Mouse (Mus musculus) liver (tissue): ENCODE data around the gene Rarg.
"Not testable (repeated sequence)": the region's sequence is repeated elsewhere in the genome, so short reads cannot be mapped to it uniquely, and the experiment has no call there.

ENCODE experiments used
- DNase-seq: peaks from one replicate; pipeline ENCODE4 v3.0.0-alpha.2; 2020; ENCODE audit warnings: mixed read lengths

Rarg gene

DNA sequence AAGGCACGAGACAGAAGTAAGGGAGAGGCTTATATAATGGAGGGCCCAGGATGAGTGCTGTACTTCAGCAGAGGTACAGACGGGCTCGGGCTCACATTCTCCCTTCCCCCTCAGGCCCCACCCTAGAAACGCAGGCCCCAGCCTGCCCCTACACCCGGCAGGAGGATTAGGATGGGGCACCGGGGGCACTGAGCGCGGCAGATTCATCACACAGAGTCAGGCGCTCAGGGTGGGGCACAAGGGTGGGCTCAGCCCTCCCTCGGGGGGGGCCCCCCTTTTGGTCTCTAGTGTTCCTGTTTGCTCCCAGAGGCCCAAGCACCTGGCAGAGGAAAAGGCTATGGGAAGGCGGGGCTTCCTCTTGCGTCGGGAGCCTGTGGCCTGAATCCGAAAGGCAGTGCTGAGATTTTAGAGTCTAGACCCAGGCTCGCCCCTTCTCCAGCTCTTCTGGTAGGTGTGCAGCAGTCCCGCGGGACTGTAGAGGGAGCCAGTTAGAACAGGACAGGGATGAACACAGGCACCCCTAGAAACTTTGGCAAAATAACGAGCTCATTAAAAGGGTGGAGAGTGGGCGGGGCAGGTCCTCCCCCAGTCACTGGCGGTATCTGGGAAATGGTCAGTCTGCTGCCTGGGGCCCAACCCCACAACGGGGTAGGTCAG lies 21.8 kb downstream of the Rarg start:
- DNase-seq, result no peak

- DNase-seq, result no peak
Observed at GRCm38 (mm10) chr15:102233896-102234295, 23.4 kb downstream of the Rarg start.

- DNase-seq, result no peak
Observed at GRCm38 (mm10) chr15:102232764-102233163, 24.6 kb downstream of the Rarg start.

- DNase-seq, result peak; percentile 82
Observed at GRCm38 (mm10) chr15:102231748-102232147, 25.6 kb downstream of the Rarg start, which contains the start of gene Itgb7. Gene Itgb7, minus strand, starts transcription at chr15:102231944.

GRCm38 (mm10) chr15:102230408-102231321 lies 26.7 kb downstream of the Rarg start:
- no peak for DNase-seq

DNA sequence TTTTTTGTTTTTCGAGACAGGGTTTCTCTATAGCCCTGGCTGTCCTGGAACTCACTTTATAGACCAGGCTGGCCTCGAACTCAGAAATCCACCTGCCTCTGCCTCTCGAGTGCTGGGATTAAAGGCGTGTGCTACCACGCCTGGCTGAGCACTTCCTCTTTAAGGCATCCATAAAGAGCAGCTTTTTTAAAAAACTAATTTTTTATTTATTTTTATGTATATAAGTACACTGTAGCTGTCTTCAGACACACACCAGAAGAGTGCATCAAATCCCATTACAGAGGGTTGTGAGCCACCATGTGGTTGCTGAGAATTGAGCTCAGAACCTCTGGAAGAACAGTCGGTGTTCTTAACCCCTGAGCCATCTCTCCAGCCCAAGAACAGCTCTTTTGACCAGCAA lies 31.7 kb downstream of the Rarg start:
- not testable (repeated sequence) for DNase-seq

GRCm38 (mm10) chr15:102224992-102225617 lies 32.2 kb downstream of the Rarg start:
- peak; percentile 62 for DNase-seq

DNA sequence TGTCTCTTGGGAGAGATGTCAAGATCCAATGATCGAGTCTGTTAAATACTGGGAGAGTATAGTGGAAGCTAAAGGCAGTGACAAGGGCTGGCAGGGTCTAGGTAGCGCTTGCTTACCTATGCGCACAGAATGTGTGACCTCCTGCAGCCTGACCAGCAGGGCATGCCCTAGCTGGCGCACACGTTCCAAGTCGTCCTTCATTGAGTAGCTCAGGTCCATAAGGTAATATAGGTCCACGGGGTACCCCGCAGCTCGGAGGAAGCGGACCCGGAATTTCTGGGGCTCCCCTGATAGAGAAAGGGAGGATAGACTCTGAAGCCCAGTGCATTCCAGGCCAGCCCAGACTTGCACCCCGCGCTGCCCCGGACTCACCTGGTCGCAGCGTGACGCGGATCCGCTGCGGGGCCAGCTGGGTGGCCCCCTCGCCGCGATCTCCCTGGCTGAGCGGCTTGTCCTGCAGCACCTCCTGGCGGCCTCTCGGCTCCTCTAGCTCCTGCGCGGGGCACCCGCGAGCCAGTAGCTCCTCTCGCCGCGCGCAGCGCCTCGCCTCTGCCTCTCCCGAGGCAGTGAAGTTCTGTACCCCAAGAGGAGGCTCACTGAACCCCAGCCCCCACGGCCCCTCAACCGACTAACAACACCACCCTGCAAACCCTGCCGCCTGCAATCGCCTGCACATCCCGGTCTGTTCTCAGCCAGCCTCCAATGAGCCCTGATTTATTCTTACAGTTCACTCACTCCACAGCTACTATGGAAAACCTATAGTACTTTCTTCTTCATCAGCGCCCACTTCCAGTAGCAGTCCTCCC lies 32.9 kb downstream of the Rarg start:
- peak; percentile 83 for DNase-seq

- DNase-seq, result no peak
Observed at GRCm38 (mm10) chr15:102222386-102222785, 34.9 kb downstream of the Rarg start.

GRCm38 (mm10) chr15:102217325-102217724 lies 40.0 kb downstream of the Rarg start:
- no peak for DNase-seq

DNA sequence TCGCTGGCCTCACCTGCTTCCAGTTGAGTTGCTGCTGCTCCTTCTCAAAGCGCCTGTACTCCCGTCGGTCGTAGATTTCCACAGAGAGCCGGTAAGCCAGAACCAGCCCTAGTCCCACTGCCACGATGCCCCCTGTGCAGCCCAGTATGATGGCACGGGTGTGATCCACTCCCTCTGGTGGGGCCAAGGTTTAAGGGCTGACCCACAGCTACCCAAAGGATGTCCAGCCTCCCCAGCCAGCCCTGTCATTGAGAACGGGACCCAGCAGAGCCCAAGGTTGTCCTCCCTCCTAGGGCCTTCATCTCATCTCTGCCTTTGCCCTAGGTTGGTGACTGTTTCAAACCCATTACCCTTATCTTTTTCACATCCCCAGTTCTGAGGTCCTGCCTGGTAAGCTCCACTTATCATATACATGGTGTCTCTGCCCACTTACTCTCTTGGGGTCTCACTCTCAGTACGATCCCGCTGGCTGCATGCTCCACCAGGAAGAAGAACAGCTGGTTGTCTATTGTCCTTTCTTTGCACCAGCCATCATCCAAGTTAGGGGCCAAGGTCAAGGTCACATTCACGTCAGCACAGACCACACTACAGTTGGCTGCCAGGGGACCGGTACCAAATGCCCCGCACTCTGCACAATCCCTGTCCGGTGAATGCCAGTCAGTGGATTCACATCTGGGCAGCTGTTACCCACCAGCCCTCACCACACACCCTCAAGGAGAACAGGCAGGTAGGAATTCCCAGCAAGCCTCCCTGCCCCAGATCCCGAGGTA lies 40.7 kb downstream of the Rarg start:
- no peak for DNase-seq

DNA sequence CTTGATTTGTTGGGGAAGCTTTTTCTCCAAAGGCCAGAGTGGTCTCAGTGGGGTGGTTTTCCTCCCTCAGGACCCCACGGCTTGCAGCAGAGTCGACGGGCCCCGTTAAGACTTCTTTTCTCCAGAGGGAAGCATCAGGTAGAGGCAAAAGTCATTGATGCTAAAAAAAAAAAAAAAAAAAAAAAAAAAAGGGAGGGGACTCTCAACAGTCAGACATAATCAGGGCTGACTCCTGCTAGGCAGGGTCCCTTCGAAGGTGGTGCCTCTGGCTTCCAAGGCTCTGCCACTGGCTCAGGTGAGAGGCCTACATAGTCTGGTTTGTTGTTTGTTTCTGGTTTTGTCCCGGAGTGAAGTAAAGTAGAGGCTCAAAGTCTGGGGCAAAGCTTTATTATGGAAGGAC lies 41.7 kb downstream of the Rarg start:
- DNase-seq, result no peak

DNA sequence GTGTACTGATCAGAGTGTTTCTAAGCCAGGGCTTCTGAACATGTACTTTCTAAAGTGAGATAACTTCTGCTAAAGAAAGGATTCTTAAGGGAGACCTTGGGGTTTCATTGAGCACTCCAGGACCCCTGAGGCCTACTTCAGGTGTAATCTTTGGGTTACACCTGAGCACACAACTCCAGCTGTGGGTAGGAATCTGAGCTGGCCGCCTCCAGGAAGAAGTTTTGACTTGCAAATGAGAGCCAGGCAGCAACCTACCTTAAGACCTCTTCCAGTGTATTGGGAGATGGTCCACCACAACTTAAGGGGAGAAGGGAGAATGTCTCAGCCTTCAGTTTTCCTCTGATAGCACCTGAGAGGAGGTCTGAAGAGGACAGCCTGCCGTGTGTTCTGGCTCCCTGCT lies 43.2 kb downstream of the Rarg start:
- DNase-seq, result no peak

- DNase-seq, result no peak
Observed at GRCm38 (mm10) chr15:102211895-102212294, 45.4 kb downstream of the Rarg start.

GRCm38 (mm10) chr15:102210816-102211215 lies 46.5 kb downstream of the Rarg start:
- no peak for DNase-seq

DNA sequence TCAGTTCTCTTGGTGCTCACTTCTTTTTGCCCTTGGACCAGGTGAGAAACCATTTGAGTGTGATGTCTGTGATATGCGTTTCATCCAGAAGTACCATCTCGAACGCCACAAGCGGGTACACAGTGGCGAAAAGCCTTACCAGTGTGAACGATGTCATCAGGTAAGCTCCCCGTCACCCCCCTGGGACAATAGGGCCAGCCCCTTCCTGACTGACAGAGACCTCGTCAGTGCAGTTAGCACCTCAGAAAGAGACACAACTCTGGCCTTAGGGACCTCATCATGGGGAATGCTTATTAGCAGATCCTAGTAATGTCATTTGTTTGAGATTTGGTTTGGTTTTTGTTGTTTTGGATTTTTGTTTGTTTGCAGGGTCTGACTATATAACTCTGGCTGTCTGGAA lies 48.2 kb downstream of the Rarg start:
- no peak for DNase-seq

GRCm38 (mm10) chr15:102208092-102208561 lies 49.2 kb downstream of the Rarg start:
- no peak for DNase-seq

- DNase-seq, result no peak
Observed at GRCm38 (mm10) chr15:102207351-102207750, 50.0 kb downstream of the Rarg start.

- DNase-seq, result no peak
Observed at GRCm38 (mm10) chr15:102205779-102206178, 51.5 kb downstream of the Rarg start.

DNA sequence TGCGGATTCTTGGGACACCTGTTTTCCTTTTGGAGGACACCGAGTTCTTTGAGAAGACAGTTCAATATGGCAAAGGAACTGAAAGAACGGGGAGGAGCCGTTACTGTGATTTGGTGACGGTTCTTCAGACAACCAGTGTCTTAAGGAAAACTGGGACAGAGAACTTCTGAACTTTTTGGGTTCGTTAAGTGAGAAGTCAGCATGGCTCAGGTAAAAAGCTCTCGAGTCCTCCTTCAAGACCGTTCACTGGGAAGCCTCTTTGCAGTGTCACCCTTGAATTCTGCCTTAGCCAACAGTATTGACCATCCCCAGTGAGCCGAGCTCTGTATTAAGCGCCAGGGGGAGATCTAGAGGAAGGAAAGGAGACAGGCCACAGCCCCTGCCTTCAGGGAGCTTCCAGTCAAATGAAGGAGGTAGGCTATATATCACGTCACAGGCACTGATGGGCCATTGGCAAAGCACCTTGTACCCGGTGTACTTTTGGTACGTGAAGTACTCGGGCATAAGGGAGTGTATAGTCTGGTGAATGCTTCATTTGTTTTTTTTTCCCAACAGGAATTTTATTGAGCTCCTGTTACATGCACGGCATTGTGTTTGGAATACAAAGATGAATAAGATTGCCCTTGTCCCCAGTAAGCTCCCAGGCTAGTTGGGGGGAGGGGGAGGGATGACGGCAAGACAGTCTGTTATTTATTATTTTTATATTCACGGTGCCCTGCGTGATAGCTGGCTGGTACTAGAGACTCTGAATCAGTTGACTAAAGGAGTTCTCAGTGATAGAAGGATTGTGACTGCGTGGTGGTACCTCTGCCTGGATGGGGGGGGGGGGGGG lies 52.4 kb downstream of the Rarg start, which contains the start of gene Csad:
TSS of gene Csad (minus strand) at position 51 of the 832 bp plus-strand sequence.
- DNase-seq, result no peak
